Mouse (Mus musculus): Measurements from ENCODE around the gene Yeats2. TPM values are rescaled to one million over a fixed set of nuclear protein-coding genes. Genes with fewer than 3 reads are reported as not detected.

The Yeats2 gene
- 5.4 and 6.7 TPM in 2 replicates for polyA plus RNA-seq (2015; fragmentation: Nextera tagmentation; extraction: Ambion mirVana)

DNA sequence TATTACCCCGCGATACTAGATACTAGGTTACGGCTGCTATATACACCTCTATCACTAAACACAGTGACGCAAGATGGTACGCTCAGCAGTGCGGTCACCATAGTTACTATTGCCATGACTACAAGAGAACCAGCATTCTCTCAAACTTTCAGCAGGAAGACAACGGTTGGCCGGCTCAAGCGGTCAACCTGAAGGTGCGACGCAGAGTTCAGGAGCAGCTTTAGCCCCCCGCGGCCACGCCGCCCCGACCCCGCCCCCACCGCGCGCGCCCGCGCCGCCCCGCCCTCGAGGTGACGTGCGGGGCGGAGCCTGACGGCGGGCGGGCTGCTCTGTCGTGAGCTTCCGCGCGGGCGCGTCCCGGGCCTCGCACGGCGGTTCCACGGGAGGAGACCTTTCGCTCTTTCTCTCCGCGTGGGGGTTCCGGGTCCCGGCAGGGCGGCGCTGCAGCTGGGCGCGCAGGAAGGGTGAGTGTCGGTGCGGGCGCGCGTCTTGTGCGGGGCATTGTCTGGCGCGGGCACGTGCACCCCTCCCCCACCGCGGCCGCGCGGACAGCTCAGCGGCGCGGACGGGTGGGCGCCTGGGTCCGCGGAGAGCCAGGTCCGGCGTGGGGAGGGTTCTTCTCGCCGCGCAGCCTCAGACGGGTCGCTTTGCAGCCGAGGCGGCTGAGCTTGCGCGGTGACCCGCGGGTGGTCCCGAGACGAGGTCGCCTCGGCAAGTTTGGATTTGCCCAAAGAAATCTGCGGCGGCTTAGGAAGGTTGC, at the start of gene Yeats2:
TSS of gene Yeats2 (plus strand) at position 292 of the 760 bp plus-strand sequence.

GRCm38 (mm10) chr16:20097069-20097710, 43.7 kb upstream of the Yeats2 start, which contains the start of gene Klhl24:
Gene Klhl24 (plus strand): TSS chr16:20097542.

GRCm38 (mm10) chr16:20240468-20241414, 99.9 kb downstream of the Yeats2 start, which contains the start of gene Map6d1:
Gene Map6d1 (minus strand): TSS chr16:20241358.

Other genes with a start within 250 kb of the Yeats2 start
- 17.5 and 23.1 TPM in 2 replicates for gene Klhl6, start 158.0 kb upstream of the Yeats2 start, polyA plus RNA-seq (2015; fragmentation: Nextera tagmentation; extraction: Ambion mirVana)
- 14.0 and 15.4 TPM in 2 replicates for gene Klhl24, start 43.5 kb upstream of the Yeats2 start, polyA plus RNA-seq (2015; fragmentation: Nextera tagmentation; extraction: Ambion mirVana)
- 0.13 and 0.20 TPM in 2 replicates for gene Map6d1, start 100.3 kb downstream of the Yeats2 start, polyA plus RNA-seq (2015; fragmentation: Nextera tagmentation; extraction: Ambion mirVana)
- gene Parl, start 161.3 kb downstream of the Yeats2 start, polyA plus RNA-seq (2015; fragmentation: Nextera tagmentation; extraction: Ambion mirVana) = 68.5 and 71.8 TPM in 2 replicates
- 0.06 and 0.10 TPM in 2 replicates for gene Cyp2ab1, start 184.3 kb downstream of the Yeats2 start, polyA plus RNA-seq (2015; fragmentation: Nextera tagmentation; extraction: Ambion mirVana)

All from spleen, postnatal 0 days (tissue).